Mouse (Mus musculus): ENCODE results near the gene Smtnl1. TPM values are rescaled to one million over a fixed set of nuclear protein-coding genes. Genes with fewer than 3 reads are reported as not detected.

Gene Smtnl1
- total RNA-seq, 2 experiments from 2014 or later = not detected

GRCm38 (mm10) chr2:84840016-84840747, 17.7 kb upstream of the Smtnl1 start:
- DNase-seq (ENCODE audit: extremely low spot score in 1 of 2, low spot score in 2 of 2) = peak in 1 of 2 experiments; percentile 71
- intact Hi-C loops (cut with DNase I) = no loop called here

- intact Hi-C loops (cut with DNase I) = no loop called here
- no peak for DNase-seq (ENCODE audit: extremely low spot score in 1 of 2, low spot score in 2 of 2)
Observed at GRCm38 (mm10) chr2:84838993-84839980, 16.8 kb upstream of the Smtnl1 start.

DNA sequence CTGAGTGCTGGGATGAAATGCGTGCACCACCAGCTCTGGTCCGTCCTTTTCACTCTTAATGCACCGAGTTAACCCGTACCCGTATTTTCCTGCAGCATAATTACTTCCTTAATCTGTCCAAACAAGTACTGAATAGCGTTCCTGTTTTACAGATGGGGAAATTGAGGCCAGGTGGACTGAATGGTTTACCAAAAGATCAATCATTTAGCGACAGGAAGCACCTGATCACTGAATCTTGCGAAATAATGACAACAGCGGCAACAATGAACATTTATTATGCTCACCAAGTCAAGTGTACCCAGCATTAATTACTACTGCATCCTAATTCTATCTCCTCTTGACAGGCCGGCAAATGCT, 16.1 kb upstream of the Smtnl1 start, which contains the start of gene Slc43a1:
Gene Slc43a1, plus strand, starts transcription at position 258 of the 357 bp plus-strand sequence.
- intact Hi-C loops (cut with DNase I) = no loop called here

DNA sequence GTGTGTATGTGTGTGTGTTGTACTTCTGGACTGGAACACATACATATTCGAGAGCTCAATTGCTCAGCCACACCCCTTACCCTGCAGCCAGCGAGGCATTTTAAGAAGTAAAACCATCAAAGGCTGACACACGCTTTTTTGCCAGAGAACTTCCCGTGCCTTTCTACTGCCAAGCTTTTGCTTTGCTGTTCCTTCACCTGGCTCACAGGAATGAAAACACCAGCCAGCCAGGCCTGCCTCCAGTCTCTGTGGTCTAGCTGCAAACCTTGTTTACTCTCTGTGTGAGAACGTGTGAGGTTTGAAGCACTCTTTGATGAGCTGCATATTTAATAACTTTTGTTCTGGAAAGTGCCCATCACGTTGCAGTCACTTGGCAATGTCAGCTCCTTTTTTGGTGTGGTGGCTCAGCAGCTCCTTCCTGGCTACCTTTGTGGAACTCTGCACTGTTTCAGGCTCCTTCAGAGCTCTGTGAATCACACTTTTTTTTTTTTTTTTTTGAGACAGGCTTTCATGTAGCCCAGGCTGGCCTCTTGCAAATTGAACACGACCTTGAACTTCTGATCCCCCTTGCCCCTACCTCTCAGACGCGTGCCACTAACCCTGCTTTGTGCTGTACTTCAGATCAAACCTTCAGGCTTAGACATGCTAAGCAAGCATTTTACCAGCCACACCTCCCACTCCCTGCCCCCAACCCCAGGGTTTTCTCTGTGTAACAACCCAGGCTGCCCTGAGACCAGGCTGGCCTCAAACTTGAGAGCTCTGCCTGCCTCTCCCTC, 15.6 kb upstream of the Smtnl1 start:
- intact Hi-C loops (cut with DNase I) = no loop called here
- DNase-seq (ENCODE audit: extremely low spot score in 1 of 2, low spot score in 2 of 2) = no peak

More for the DNA sequence above, 16.1 kb upstream of the Smtnl1 start, which contains the start of gene Slc43a1:
- DNase-seq (ENCODE audit: extremely low spot score in 1 of 2, low spot score in 2 of 2) = no peak

DNA sequence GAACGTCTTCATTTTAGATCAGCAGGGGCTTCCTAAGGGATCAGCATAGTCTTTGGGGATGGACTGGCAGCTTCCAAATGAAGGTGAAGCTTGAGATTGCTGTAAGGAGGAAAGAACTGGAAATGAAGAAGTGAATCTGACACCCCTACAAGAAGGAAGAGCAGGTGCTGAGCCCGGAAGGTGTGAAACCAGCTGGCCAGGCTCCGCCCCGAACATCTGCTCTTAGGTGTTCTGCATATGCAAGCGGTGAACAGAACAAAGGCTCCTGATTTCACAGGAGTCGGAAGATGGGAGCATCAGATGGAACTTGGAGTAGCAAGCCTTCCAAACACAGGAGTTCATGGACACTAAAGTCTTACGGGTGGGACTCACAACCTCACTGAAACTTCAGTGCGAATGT, 14.7 kb upstream of the Smtnl1 start:
- no peak for DNase-seq (ENCODE audit: extremely low spot score in 1 of 2, low spot score in 2 of 2)
- intact Hi-C loops (cut with DNase I) = no loop called here

- DNase-seq (ENCODE audit: extremely low spot score in 1 of 2, low spot score in 2 of 2) = peak; percentile 84 to 91
- intact Hi-C loops (cut with DNase I) = loop anchor here (1.0 to 2.0 kb wide), 2 partner anchors 23 to 59 kb away; no protein-coding TSS in a partner anchor
Observed at GRCm38 (mm10) chr2:84831666-84832391, 9.4 kb upstream of the Smtnl1 start.

- intact Hi-C loops (cut with DNase I) = no loop called here
- DNase-seq (ENCODE audit: extremely low spot score in 1 of 2, low spot score in 2 of 2) = no peak
Observed at GRCm38 (mm10) chr2:84827283-84827920, 5.0 kb upstream of the Smtnl1 start.

DNA sequence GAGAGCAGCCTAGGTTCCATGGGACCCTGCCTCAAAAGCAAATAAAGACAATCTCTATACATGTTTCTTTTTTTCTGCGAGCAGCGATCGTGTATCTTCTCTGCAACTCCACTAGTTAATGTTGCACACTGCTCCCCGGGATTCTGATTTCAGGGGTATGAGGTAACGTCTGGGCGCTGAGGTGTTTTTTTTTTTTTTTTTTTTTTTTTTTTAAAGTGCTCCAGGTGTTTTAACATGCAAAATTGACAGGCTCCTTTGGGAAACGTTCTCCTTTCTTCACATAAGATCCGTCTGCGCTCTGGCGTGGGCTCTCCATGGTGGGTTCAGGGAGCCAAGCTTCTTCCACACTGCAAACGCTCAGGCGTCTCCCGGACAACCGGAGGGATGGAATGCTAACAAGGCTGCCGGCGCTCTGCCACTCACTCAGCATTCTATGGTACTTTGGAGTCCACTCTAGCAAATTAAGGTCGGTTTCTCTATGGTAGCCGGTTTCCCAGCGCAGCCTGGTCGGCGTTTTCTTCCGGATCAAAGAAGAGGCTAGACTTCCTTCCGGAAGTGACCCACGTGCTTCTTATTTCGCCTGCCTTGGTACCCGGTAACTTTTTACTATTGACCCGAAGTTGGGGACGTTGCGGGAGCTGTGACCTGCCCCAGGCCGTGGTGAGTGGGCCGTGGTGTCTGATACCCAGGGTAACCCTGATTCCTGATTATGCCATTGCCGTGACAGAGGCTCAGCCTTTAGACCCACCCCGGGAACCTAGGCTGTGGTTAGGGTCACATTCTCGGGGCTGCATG, 4.2 kb upstream of the Smtnl1 start, which contains the start of gene Timm10:
Gene Timm10, plus strand, starts transcription at position 510 of the 795 bp plus-strand sequence.
- intact Hi-C loops (cut with DNase I) = no loop called here
- DNase-seq (ENCODE audit: extremely low spot score in 1 of 2, low spot score in 2 of 2) = peak; percentile 89 to 93

DNA sequence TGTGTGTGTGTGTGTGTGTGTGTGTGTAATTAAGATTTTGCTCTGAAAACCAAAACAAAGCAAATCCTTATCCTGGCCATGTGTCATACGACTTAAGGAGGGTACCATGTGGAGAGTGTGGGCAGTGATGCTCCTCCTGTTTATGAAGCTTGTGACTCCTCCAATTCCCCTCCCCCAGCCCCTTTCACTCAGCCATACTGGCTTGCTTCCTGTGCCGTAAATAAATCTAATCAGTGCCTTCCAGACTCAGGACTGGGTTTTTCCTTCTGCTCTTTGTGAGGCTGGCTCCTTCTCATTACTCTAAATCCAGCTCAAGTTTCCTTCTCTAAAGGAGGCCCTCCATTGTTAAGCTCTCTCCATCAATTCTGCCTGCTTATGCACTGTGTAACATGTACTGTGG, 785 bp upstream of the Smtnl1 start:
- no peak for DNase-seq (ENCODE audit: extremely low spot score in 1 of 2, low spot score in 2 of 2)
- intact Hi-C loops (cut with DNase I) = no loop called here

DNA sequence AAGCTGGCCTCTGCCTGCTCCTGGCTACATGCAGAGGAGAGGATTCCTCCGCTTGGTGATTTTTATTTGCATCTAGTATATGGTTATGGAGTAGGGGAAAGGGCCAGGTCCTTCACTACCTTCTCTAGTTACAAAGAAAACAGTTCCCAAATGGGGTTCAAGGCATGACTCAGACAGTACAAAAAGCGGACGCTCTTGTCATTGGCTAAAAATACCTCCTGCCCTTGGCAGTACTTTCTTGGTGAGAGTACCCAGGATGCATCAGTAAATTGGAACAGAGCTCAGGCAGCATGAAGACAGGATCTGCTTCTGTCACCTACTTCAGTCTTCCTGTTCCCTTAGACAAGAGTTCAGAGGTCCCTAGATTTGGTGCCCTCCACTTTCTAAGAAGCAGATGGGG, 2.6 kb downstream of the Smtnl1 start:
- DNase-seq (ENCODE audit: extremely low spot score in 1 of 2, low spot score in 2 of 2) = no peak
- intact Hi-C loops (cut with DNase I) = no loop called here

GRCm38 (mm10) chr2:84812676-84813075, 9.8 kb downstream of the Smtnl1 start:
- DNase-seq (ENCODE audit: extremely low spot score in 1 of 2, low spot score in 2 of 2) = no peak
- intact Hi-C loops (cut with DNase I) = no loop called here

DNA sequence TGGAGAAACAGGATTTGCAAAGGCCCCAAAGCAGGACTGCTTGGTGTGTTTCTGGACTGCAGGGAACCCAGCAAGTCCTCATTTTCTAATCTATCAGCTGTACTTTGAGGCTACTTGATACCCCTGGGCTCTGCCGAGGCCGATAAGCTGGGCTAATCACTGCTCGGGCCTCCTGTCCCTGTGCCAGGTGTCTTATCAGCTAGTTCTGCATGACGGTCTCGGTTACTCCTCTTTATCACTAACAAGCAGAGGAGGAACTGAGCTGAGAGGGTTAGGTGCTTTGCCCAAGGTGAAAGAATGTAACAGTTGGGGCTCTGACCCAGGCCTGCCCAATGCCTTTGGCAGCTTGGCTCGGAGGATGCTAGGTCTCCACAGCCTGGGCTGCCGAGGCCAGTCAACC, 10.6 kb downstream of the Smtnl1 start:
- intact Hi-C loops (cut with DNase I) = no loop called here
- DNase-seq (ENCODE audit: extremely low spot score in 1 of 2, low spot score in 2 of 2) = no peak

DNA sequence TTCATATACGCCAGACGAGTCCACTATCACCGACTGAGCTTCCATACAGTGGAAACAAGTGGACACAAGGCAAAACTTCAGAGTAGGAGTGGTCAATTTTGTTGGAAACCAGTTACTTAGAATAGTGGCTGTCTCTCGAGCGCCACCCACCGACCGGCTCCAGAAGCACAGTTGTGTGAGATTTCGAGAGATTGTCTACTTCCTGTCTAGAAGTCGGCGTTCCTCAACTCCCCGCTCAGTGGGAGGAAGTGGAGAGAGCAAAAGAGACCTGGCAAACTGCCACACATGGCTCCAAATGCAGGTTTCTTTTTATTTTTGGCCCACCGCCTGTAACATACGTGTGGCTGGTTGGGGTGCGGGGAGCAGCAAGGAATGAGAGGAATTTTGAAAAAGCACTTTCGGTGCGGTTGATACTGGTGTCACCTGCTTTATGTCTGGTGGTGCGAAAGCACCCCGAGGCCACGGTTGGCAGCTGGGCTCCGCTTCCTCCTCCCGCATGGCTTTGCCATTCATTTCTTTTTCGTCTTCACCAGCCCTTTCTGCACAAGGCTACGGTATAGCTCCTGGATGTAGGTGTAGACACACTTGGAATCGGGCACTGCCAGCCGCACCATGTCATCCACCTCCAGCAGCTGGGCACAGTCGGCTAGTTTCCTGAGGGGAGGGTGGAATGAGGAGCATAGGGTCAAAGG, 11.4 kb downstream of the Smtnl1 start:
- peak; percentile 79 to 90 for DNase-seq (ENCODE audit: extremely low spot score in 1 of 2, low spot score in 2 of 2)
- intact Hi-C loops (cut with DNase I) = no loop called here

- intact Hi-C loops (cut with DNase I) = no loop called here
- no peak for DNase-seq (ENCODE audit: extremely low spot score in 1 of 2, low spot score in 2 of 2)
Observed at GRCm38 (mm10) chr2:84810526-84810885, 11.9 kb downstream of the Smtnl1 start.

DNA sequence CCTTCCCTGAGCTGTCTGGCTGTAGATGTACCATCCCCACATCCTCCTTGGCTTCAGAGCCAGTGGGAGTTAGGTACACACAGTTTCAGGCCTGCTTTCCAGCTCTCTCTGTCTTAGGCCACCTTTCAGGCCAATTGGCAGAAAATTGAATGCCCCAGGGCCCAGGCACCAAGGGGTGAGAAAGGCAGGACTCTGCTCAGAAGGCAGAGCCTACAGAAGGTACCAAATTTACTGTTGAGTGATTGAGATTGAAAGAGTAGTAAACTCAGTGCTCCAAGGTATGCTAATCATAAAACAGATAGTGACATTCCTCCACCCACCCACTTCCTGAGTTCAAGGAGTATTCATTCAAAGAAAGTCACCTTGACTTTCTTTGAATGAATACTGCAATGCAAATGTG, 13.1 kb downstream of the Smtnl1 start:
- DNase-seq (ENCODE audit: extremely low spot score in 1 of 2, low spot score in 2 of 2) = no peak
- intact Hi-C loops (cut with DNase I) = loop anchor here (10.0 kb wide), 1 partner anchor 355 kb away; no protein-coding TSS in a partner anchor

- intact Hi-C loops (cut with DNase I) = loop anchor here (10.0 kb wide), 1 partner anchor 352 kb away; no protein-coding TSS in a partner anchor
- DNase-seq (ENCODE audit: extremely low spot score in 1 of 2, low spot score in 2 of 2) = no peak
Observed at GRCm38 (mm10) chr2:84806546-84806945, 15.9 kb downstream of the Smtnl1 start.

Measured in left cerebral cortex, postnatal 10 days (tissue).